Mouse (Mus musculus) spleen, adult 2 months (tissue): ENCODE results near the gene Ece1. TPM values are rescaled to one million over a fixed set of nuclear protein-coding genes. Genes with fewer than 3 reads are reported as not detected.
A peak's percentile ranks its signal among the peaks of the same experiment; 100 is the strongest.

Experiments used
- DNase-seq, 2 experiments: peaks; one replicate each; pipeline versions ENCODE4 v3.0.0 to v3.0.0-alpha.2; 2012 to 2021; ENCODE audit warnings: low spot score in 2 of 2, low read depth in 1 of 2
- H3K27ac ChIP-seq: fragments of 200-500 bp; 2 replicates; pipeline ENCODE4 v1.5.1; 2012; ENCODE audit warnings: low read length, inconsistent platforms; ENCODE audit not compliant: insufficient read depth
- H3K27me3 ChIP-seq: fragments of 200-500 bp; 2 replicates; pipeline ENCODE4 v1.6.1; 2012; ENCODE audit warnings: mild to moderate bottlenecking, moderate library complexity, low read length, inconsistent platforms; ENCODE audit not compliant: control insufficient read depth, insufficient read depth
- H3K36me3 ChIP-seq: fragments of 200-500 bp; 2 replicates; pipeline ENCODE4 v1.6.1; 2012; ENCODE audit warnings: mild to moderate bottlenecking, low read length, inconsistent platforms; ENCODE audit not compliant: control insufficient read depth, insufficient read depth
- H3K4me1 ChIP-seq: fragments of 200-500 bp; 2 replicates; pipeline ENCODE4 v1.6.1; 2011; ENCODE audit warnings: inconsistent platforms; ENCODE audit not compliant: control insufficient read depth, insufficient read depth, insufficient read length
- H3K4me3 ChIP-seq: fragments of 200-500 bp; 2 replicates; pipeline ENCODE4 v1.5.1; 2011; ENCODE audit warnings: mild to moderate bottlenecking, inconsistent platforms; ENCODE audit not compliant: insufficient read depth, insufficient read length; ENCODE audit errors: extremely low read depth
- CTCF ChIP-seq: fragments of 200-500 bp; IDR thresholded peaks from 2 replicates; pipeline ENCODE4 v1.5.1; 2011; ENCODE audit warnings: mild to moderate bottlenecking, inconsistent platforms; ENCODE audit not compliant: insufficient read depth, insufficient read length, insufficient replicate concordance; ENCODE audit errors: extremely low read depth
- POLR2A ChIP-seq: fragments of 200-500 bp; IDR thresholded peaks from 2 replicates; pipeline ENCODE4 v1.6.1; 2011; ENCODE audit warnings: low read depth, low read length, inconsistent platforms
- WGBS: fragments of 180-500 bp; shearing (Covaris S2); methylation state at CpG from one replicate; pipeline ENCODE4 v1.1.7; 2018; 5-methylcytosine and 5-hydroxymethylcytosine counted together
- polyA plus RNA-seq: library from polyadenylated mRNA; depleted of rRNA; stranded (reverse); fragments of >200 nt; gene quantifications from 2 replicates; pipeline ENCODE4 v1.2.3, GENCODE M21; 2012; rRNA removed

The Ece1 gene
- polyA plus RNA-seq = 17.3 and 18.4 TPM in 2 replicates

GRCm38 (mm10) chr4:137862019-137862418, at the start of gene Ece1:
Gene Ece1 (plus strand): TSS chr4:137862237.
- WGBS = under 1% methylated on average over 37 of the region's 37 CpGs
- Histone ChIP-seq H3K27me3 (no peaks in the 10 kb centered on the region), H3K27ac (peak within 1 kb of the TSS; percentile 75), H3K4me1 (peaks cover 14% of the 10 kb centered on the region; the same call in 1 of the 2 replicates), H3K4me3 (peak within 1 kb of the TSS; percentile 85), H3K36me3 (no peaks in the 10 kb centered on the region)
- TF ChIP-seq POLR2A (peak; percentile 57), CTCF (no peak)
- peak; percentile 80 to 89 for DNase-seq

- Histone ChIP-seq H3K27me3 (no peaks in the 10 kb centered on the region), H3K4me1 (no peaks in the 10 kb centered on the region), H3K36me3 (no peaks in the 10 kb centered on the region), H3K4me3 (no peak overlapping the region), H3K27ac (no peak overlapping the region)
- no peak for TF ChIP-seq CTCF
- TF ChIP-seq POLR2A = no peak
- 79% methylated on average over 13 of the region's 13 CpGs for WGBS
- DNase-seq = no peak
These were observed 48.9 kb upstream of the Ece1 start for GRCm38 (mm10) chr4:137812946-137813708.

GRCm38 (mm10) chr4:137814140-137814539, 47.9 kb upstream of the Ece1 start:
- Histone ChIP-seq H3K27me3 (no peaks in the 10 kb centered on the region), H3K27ac (no peak overlapping the region), H3K4me1 (no peaks in the 10 kb centered on the region), H3K36me3 (no peaks in the 10 kb centered on the region), H3K4me3 (no peak overlapping the region)
- 70% methylated on average over 7 of the region's 7 CpGs for WGBS
- DNase-seq = no peak
- TF ChIP-seq CTCF = no peak
- TF ChIP-seq POLR2A = no peak

- no peak overlapping the region for H3K4me3 ChIP-seq
- no peak for DNase-seq
- H3K4me1 ChIP-seq = no peaks in the 10 kb centered on the region
- WGBS = 36% methylated on average over 3 of the region's 3 CpGs
- no peak for TF ChIP-seq POLR2A
- no peak for TF ChIP-seq CTCF
- no peak overlapping the region for H3K27ac ChIP-seq
- H3K27me3 ChIP-seq = no peaks in the 10 kb centered on the region
- H3K36me3 ChIP-seq = no peaks in the 10 kb centered on the region
These were observed 46.6 kb upstream of the Ece1 start for GRCm38 (mm10) chr4:137815473-137815872.

- DNase-seq = no peak
- H3K27ac ChIP-seq = no peak overlapping the region
- no peaks in the 10 kb centered on the region for H3K4me1 ChIP-seq
- H3K4me3 ChIP-seq = no peak overlapping the region
- no peaks in the 10 kb centered on the region for H3K36me3 ChIP-seq
- WGBS = 85% methylated on average over 7 of the region's 7 CpGs
- TF ChIP-seq CTCF (no peak), POLR2A (no peak)
- no peaks in the 10 kb centered on the region for H3K27me3 ChIP-seq
These were observed 45.8 kb upstream of the Ece1 start for GRCm38 (mm10) chr4:137816216-137816615.

GRCm38 (mm10) chr4:137818341-137818740, 43.7 kb upstream of the Ece1 start:
- H3K27ac ChIP-seq = no peak overlapping the region
- TF ChIP-seq POLR2A = no peak
- no peak for TF ChIP-seq CTCF
- 41% methylated on average over 3 of the region's 3 CpGs for WGBS
- H3K4me1 ChIP-seq = no peaks in the 10 kb centered on the region
- no peaks in the 10 kb centered on the region for H3K27me3 ChIP-seq
- no peak overlapping the region for H3K4me3 ChIP-seq
- DNase-seq = peak in 1 of 2 experiments; percentile 15
- H3K36me3 ChIP-seq = no peaks in the 10 kb centered on the region

- WGBS = 91% methylated on average over 2 of the region's 2 CpGs
- TF ChIP-seq CTCF (no peak), POLR2A (no peak)
- Histone ChIP-seq H3K27me3 (no peaks in the 10 kb centered on the region), H3K4me1 (no peaks in the 10 kb centered on the region), H3K36me3 (no peaks in the 10 kb centered on the region), H3K4me3 (no peak overlapping the region), H3K27ac (no peak overlapping the region)
- DNase-seq = no peak
These were observed 42.5 kb upstream of the Ece1 start for GRCm38 (mm10) chr4:137819487-137819886.
